Mouse (Mus musculus): ENCODE measurements around the gene Rtn4r. TPM values are rescaled to one million over a fixed set of nuclear protein-coding genes. Genes with fewer than 3 reads are reported as not detected.

Rtn4r gene
- polyA plus RNA-seq, 1 experiment: not detected

DNA sequence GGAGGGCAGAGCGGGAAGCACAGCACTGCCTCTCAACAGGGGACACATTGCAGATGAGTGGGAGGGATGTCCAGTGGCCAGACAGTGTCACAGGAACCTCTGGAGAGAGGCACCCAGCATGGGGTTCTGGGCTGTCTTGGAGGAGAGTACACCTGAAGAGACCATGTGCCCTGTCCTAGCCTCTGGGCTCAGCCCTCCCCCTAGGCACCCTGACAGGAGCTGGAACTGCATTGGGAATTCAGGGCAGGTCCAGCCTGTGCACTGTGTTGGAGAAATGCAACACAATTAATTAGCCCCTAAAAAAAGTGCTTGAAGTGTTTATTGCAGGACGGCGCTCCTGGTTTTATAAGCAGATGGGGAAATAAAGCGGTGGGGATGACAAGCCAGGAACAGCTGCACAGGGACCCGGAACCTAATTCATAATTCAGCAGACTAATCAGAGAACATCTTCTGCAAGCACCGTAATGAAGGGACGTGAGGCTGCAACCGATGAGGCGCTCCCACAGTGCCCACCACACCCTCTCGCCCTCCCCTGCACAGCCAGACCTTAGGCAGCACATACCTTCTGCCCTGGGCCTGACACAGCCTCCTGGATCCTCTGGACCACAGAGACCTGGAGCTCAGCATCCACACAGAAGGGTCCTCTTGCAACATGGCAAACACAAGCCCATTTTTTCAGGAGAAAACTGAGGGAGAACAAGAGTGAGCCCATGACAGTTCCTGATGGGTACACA, 71.1 kb downstream of the Rtn4r start:
- peaks cover 15% of the 10 kb centered on the region for H3K4me1 ChIP-seq (ENCODE audit: control insufficient read depth, insufficient read depth, low read length)
- H3K4me3 ChIP-seq (ENCODE audit: insufficient read depth, low read length): no peak overlapping the region
- H3K27ac ChIP-seq (ENCODE audit: insufficient read depth, low read depth, low read length): no peak overlapping the region
- no peak for TF ChIP-seq CTCF (IDR thresholded peaks at IDR 0.05; ENCODE audit: low read depth, low read length)
- TF ChIP-seq POLR2A (IDR thresholded peaks at IDR 0.05; ENCODE audit: borderline replicate concordance, low read depth, low read length): no peak

DNA sequence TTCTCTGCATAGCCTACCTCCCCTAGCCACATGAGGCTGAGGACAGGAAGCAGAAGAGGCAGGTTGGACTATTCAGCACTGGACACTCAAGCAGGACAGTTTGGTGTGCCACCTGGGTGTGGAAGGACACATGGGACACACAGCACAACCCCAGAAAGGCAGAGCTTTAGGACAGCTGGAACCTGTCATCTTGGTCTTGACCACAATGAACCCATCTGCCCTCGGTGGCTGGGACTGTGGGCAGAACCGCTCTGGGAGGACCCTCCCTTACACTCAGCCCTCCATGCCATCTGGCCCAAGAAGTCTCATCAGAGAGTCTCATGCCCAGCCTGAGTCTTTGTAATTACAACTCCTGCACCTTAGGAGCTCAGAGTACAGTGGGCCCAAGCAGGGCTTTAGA, 72.6 kb downstream of the Rtn4r start:
- Histone ChIP-seq H3K4me1 (ENCODE audit: control insufficient read depth, insufficient read depth, low read length) (peaks cover 4% of the 10 kb centered on the region), H3K4me3 (ENCODE audit: insufficient read depth, low read length) (no peak overlapping the region), H3K27ac (ENCODE audit: insufficient read depth, low read depth, low read length) (no peak overlapping the region)
- TF ChIP-seq POLR2A (IDR thresholded peaks at IDR 0.05; ENCODE audit: borderline replicate concordance, low read depth, low read length): no peak
- no peak for TF ChIP-seq CTCF (IDR thresholded peaks at IDR 0.05; ENCODE audit: low read depth, low read length)

- Histone ChIP-seq H3K4me1 (ENCODE audit: control insufficient read depth, insufficient read depth, low read length) (no peaks in the 10 kb centered on the region), H3K4me3 (ENCODE audit: insufficient read depth, low read length) (no peak overlapping the region), H3K27ac (ENCODE audit: insufficient read depth, low read depth, low read length) (no peak overlapping the region)
- TF ChIP-seq CTCF (IDR thresholded peaks at IDR 0.05; ENCODE audit: low read depth, low read length) (no peak), POLR2A (IDR thresholded peaks at IDR 0.05; ENCODE audit: borderline replicate concordance, low read depth, low read length) (no peak)
Measured at GRCm38 (mm10) chr16:18201620-18202019, 74.2 kb downstream of the Rtn4r start.

Other genes starting within 250 kb of the Rtn4r start
- not detected in 2 replicates for gene Gm20518, start 236.0 kb upstream of the Rtn4r start, polyA plus RNA-seq (2012; ENCODE audit: insufficient read depth, insufficient read length, missing spikeins)
- not detected in 2 replicates for gene Tssk1, start 233.4 kb upstream of the Rtn4r start, polyA plus RNA-seq (2012; ENCODE audit: insufficient read depth, insufficient read length, missing spikeins)
- gene Dgcr2, start 229.1 kb upstream of the Rtn4r start, polyA plus RNA-seq (2012; ENCODE audit: insufficient read depth, insufficient read length, missing spikeins): 23.2 and 29.4 TPM in 2 replicates
- gene Tssk2, start 229.0 kb upstream of the Rtn4r start, polyA plus RNA-seq (2012; ENCODE audit: insufficient read depth, insufficient read length, missing spikeins): not detected in 2 replicates
- 20.1 and 27.1 TPM in 2 replicates for gene Ess2, start 216.3 kb upstream of the Rtn4r start, polyA plus RNA-seq (2012; ENCODE audit: insufficient read depth, insufficient read length, missing spikeins)
- not detected in 2 replicates for gene Gsc2, start 212.6 kb upstream of the Rtn4r start, polyA plus RNA-seq (2012; ENCODE audit: insufficient read depth, insufficient read length, missing spikeins)
- 53.5 and 59.4 TPM in 2 replicates for gene Slc25a1, start 199.4 kb upstream of the Rtn4r start, polyA plus RNA-seq (2012; ENCODE audit: insufficient read depth, insufficient read length, missing spikeins)
- gene Vpreb2, start 147.2 kb upstream of the Rtn4r start, polyA plus RNA-seq (2012; ENCODE audit: insufficient read depth, insufficient read length, missing spikeins): not detected in 2 replicates
- gene Dgcr6, start 74.8 kb upstream of the Rtn4r start, polyA plus RNA-seq (2012; ENCODE audit: insufficient read depth, insufficient read length, missing spikeins): 23.0 and 26.4 TPM in 2 replicates
- gene Prodh, start 37.4 kb upstream of the Rtn4r start, polyA plus RNA-seq (2012; ENCODE audit: insufficient read depth, insufficient read length, missing spikeins): 4.5 and 4.8 TPM in 2 replicates
- gene Ccdc188, start 90.2 kb downstream of the Rtn4r start, polyA plus RNA-seq (2012; ENCODE audit: insufficient read depth, insufficient read length, missing spikeins): not detected in 2 replicates
- 10.8 and 14.3 TPM in 2 replicates for gene Zdhhc8, start 107.5 kb downstream of the Rtn4r start, polyA plus RNA-seq (2012; ENCODE audit: insufficient read depth, insufficient read length, missing spikeins)
- gene Trmt2a, start 121.0 kb downstream of the Rtn4r start, polyA plus RNA-seq (2012; ENCODE audit: insufficient read depth, insufficient read length, missing spikeins): 64.4 and 64.9 TPM in 2 replicates
- gene Ranbp1, start 121.1 kb downstream of the Rtn4r start, polyA plus RNA-seq (2012; ENCODE audit: insufficient read depth, insufficient read length, missing spikeins): 85.0 and 105 TPM in 2 replicates
- gene Gm49776, start 130.7 kb downstream of the Rtn4r start, polyA plus RNA-seq (2012; ENCODE audit: insufficient read depth, insufficient read length, missing spikeins): 5.3 and 11.4 TPM in 2 replicates
- 19.8 and 21.4 TPM in 2 replicates for gene Dgcr8, start 161.6 kb downstream of the Rtn4r start, polyA plus RNA-seq (2012; ENCODE audit: insufficient read depth, insufficient read length, missing spikeins)
- gene Tango2, start 220.5 kb downstream of the Rtn4r start, polyA plus RNA-seq (2012; ENCODE audit: insufficient read depth, insufficient read length, missing spikeins): 26.3 and 33.0 TPM in 2 replicates
- gene Arvcf, start 220.5 kb downstream of the Rtn4r start, polyA plus RNA-seq (2012; ENCODE audit: insufficient read depth, insufficient read length, missing spikeins): 1.8 and 3.5 TPM in 2 replicates